Mouse (Mus musculus): ENCODE results near the gene Gm37240. TPM values are rescaled to one million over a fixed set of nuclear protein-coding genes. Genes with fewer than 3 reads are reported as not detected.

The Gm37240 gene
- total RNA-seq, 1 experiment = 1.2 TPM

GRCm38 (mm10) chr3:84731003-84731402 is 1156.3 kb downstream of the Gm37240 start:
- no peak for DNase-seq (ENCODE audit: low read depth, low spot score)
- Histone ChIP-seq H3K27ac (ENCODE audit: insufficient read depth, low read depth, low read length, poor library complexity, severe bottlenecking) (no peak overlapping the region), H3K36me3 (ENCODE audit: control insufficient read depth, insufficient read depth, low read length, poor library complexity, severe bottlenecking) (no peaks in the 10 kb centered on the region), H3K4me1 (ENCODE audit: control insufficient read depth in 2 of 2, insufficient read depth in 2 of 2, low read length in 2 of 2, poor library complexity in 1 of 2) (peaks cover 5 to 7% of the 10 kb centered on the region in 2 experiments; a peak in 2 of 4 replicates), H3K9ac (ENCODE audit: insufficient read depth, low read depth, low read length, poor library complexity, severe bottlenecking) (no peak overlapping the region), H3K4me3 (ENCODE audit: insufficient read depth in 1 of 2, low read depth in 1 of 2, low read length in 2 of 2, poor library complexity in 1 of 2, severe bottlenecking in 1 of 2) (no peak overlapping the region), H3K9me3 (ENCODE audit: control insufficient read depth, insufficient read depth, low read depth, low read length) (no peaks in the 10 kb centered on the region)
- in situ Hi-C loops (cut with MboI; ENCODE audit: low sequenced_read_pairs in 2 of 2, unreplicated experiment in 2 of 2) = no loop called here
- TF ChIP-seq ZNF384 (IDR thresholded peaks at IDR 0.05; ENCODE audit: low read depth, low read length) = no peak
- no peak for TF ChIP-seq CHD2 (IDR thresholded peaks at IDR 0.05; ENCODE audit: low read depth, low read length)
- TF ChIP-seq ZC3H11A (IDR thresholded peaks at IDR 0.05; ENCODE audit: borderline replicate concordance, low read depth, low read length) = no peak
- no peak for TF ChIP-seq MAFK (IDR thresholded peaks at IDR 0.05; ENCODE audit: insufficient read depth, low read depth, low read length)
- TF ChIP-seq HCFC1 (IDR thresholded peaks at IDR 0.05; ENCODE audit: borderline replicate concordance, insufficient read depth, low read length) = no peak

- no peak overlapping the region for H3K4me3 ChIP-seq (ENCODE audit: insufficient read depth in 1 of 2, low read depth in 1 of 2, low read length in 2 of 2, poor library complexity in 1 of 2, severe bottlenecking in 1 of 2)
- H3K36me3 ChIP-seq (ENCODE audit: control insufficient read depth, insufficient read depth, low read length, poor library complexity, severe bottlenecking) = no peaks in the 10 kb centered on the region
- TF ChIP-seq ZNF384 (IDR thresholded peaks at IDR 0.05; ENCODE audit: low read depth, low read length) (no peak), ZC3H11A (IDR thresholded peaks at IDR 0.05; ENCODE audit: borderline replicate concordance, low read depth, low read length) (no peak), HCFC1 (IDR thresholded peaks at IDR 0.05; ENCODE audit: borderline replicate concordance, insufficient read depth, low read length) (no peak), CHD2 (IDR thresholded peaks at IDR 0.05; ENCODE audit: low read depth, low read length) (no peak), MAFK (IDR thresholded peaks at IDR 0.05; ENCODE audit: insufficient read depth, low read depth, low read length) (no peak)
- peaks cover 2 to 7% of the 10 kb centered on the region in 2 experiments; a peak in 2 of 4 replicates for H3K4me1 ChIP-seq (ENCODE audit: control insufficient read depth in 2 of 2, insufficient read depth in 2 of 2, low read length in 2 of 2, poor library complexity in 1 of 2)
- in situ Hi-C loops (cut with MboI; ENCODE audit: low sequenced_read_pairs in 2 of 2, unreplicated experiment in 2 of 2) = no loop called here
- no peaks in the 10 kb centered on the region for H3K9me3 ChIP-seq (ENCODE audit: control insufficient read depth, insufficient read depth, low read depth, low read length)
- H3K9ac ChIP-seq (ENCODE audit: insufficient read depth, low read depth, low read length, poor library complexity, severe bottlenecking) = no peak overlapping the region
- DNase-seq (ENCODE audit: low read depth, low spot score) = no peak
- no peak overlapping the region for H3K27ac ChIP-seq (ENCODE audit: insufficient read depth, low read depth, low read length, poor library complexity, severe bottlenecking)
These were observed 1157.5 kb downstream of the Gm37240 start for GRCm38 (mm10) chr3:84729806-84730205.

GRCm38 (mm10) chr3:84723996-84724395 is 1163.3 kb downstream of the Gm37240 start:
- H3K27ac ChIP-seq (ENCODE audit: insufficient read depth, low read depth, low read length, poor library complexity, severe bottlenecking) = no peak overlapping the region
- H3K9me3 ChIP-seq (ENCODE audit: control insufficient read depth, insufficient read depth, low read depth, low read length) = no peaks in the 10 kb centered on the region
- DNase-seq (ENCODE audit: low read depth, low spot score) = no peak
- H3K4me3 ChIP-seq (ENCODE audit: insufficient read depth in 1 of 2, low read depth in 1 of 2, low read length in 2 of 2, poor library complexity in 1 of 2, severe bottlenecking in 1 of 2) = no peak overlapping the region
- no peaks in the 10 kb centered on the region for H3K36me3 ChIP-seq (ENCODE audit: control insufficient read depth, insufficient read depth, low read length, poor library complexity, severe bottlenecking)
- H3K4me1 ChIP-seq (ENCODE audit: control insufficient read depth in 2 of 2, insufficient read depth in 2 of 2, low read length in 2 of 2, poor library complexity in 1 of 2) = no peaks in the 10 kb centered on the region
- no peak for TF ChIP-seq MAFK (IDR thresholded peaks at IDR 0.05; ENCODE audit: insufficient read depth, low read depth, low read length)
- no peak for TF ChIP-seq ZNF384 (IDR thresholded peaks at IDR 0.05; ENCODE audit: low read depth, low read length)
- no peak for TF ChIP-seq CHD2 (IDR thresholded peaks at IDR 0.05; ENCODE audit: low read depth, low read length)
- no peak for TF ChIP-seq HCFC1 (IDR thresholded peaks at IDR 0.05; ENCODE audit: borderline replicate concordance, insufficient read depth, low read length)
- no peak for TF ChIP-seq ZC3H11A (IDR thresholded peaks at IDR 0.05; ENCODE audit: borderline replicate concordance, low read depth, low read length)
- in situ Hi-C loops (cut with MboI; ENCODE audit: low sequenced_read_pairs in 2 of 2, unreplicated experiment in 2 of 2) = no loop called here
- no peak overlapping the region for H3K9ac ChIP-seq (ENCODE audit: insufficient read depth, low read depth, low read length, poor library complexity, severe bottlenecking)

GRCm38 (mm10) chr3:84722680-84723079 is 1164.6 kb downstream of the Gm37240 start:
- no peak overlapping the region for H3K9ac ChIP-seq (ENCODE audit: insufficient read depth, low read depth, low read length, poor library complexity, severe bottlenecking)
- DNase-seq (ENCODE audit: low read depth, low spot score) = no peak
- H3K9me3 ChIP-seq (ENCODE audit: control insufficient read depth, insufficient read depth, low read depth, low read length) = no peaks in the 10 kb centered on the region
- no peaks in the 10 kb centered on the region for H3K4me1 ChIP-seq (ENCODE audit: control insufficient read depth in 2 of 2, insufficient read depth in 2 of 2, low read length in 2 of 2, poor library complexity in 1 of 2)
- H3K36me3 ChIP-seq (ENCODE audit: control insufficient read depth, insufficient read depth, low read length, poor library complexity, severe bottlenecking) = no peaks in the 10 kb centered on the region
- H3K27ac ChIP-seq (ENCODE audit: insufficient read depth, low read depth, low read length, poor library complexity, severe bottlenecking) = no peak overlapping the region
- no peak overlapping the region for H3K4me3 ChIP-seq (ENCODE audit: insufficient read depth in 1 of 2, low read depth in 1 of 2, low read length in 2 of 2, poor library complexity in 1 of 2, severe bottlenecking in 1 of 2)
- in situ Hi-C loops (cut with MboI; ENCODE audit: low sequenced_read_pairs in 2 of 2, unreplicated experiment in 2 of 2) = no loop called here
- no peak for TF ChIP-seq ZNF384 (IDR thresholded peaks at IDR 0.05; ENCODE audit: low read depth, low read length)
- TF ChIP-seq HCFC1 (IDR thresholded peaks at IDR 0.05; ENCODE audit: borderline replicate concordance, insufficient read depth, low read length) = no peak
- no peak for TF ChIP-seq ZC3H11A (IDR thresholded peaks at IDR 0.05; ENCODE audit: borderline replicate concordance, low read depth, low read length)
- TF ChIP-seq MAFK (IDR thresholded peaks at IDR 0.05; ENCODE audit: insufficient read depth, low read depth, low read length) = no peak
- no peak for TF ChIP-seq CHD2 (IDR thresholded peaks at IDR 0.05; ENCODE audit: low read depth, low read length)

All from ES-E14 (cell line).